Mouse (Mus musculus): ENCODE measurements at regions not wholly inside any gene's neighbourhood (a gene's known extent, or its start where the extent isn't known, plus 50 kb on each side); places are given as distances from the start of the nearest gene placed in this dataset.
A peak's percentile ranks its signal among the peaks of the same experiment; 100 is the strongest.

- no peaks in the 10 kb centered on the region for H3K79me2 ChIP-seq (ENCODE audit: control insufficient read depth, insufficient read depth)
- H3K27me3 ChIP-seq (ENCODE audit: control insufficient read depth, insufficient read depth, insufficient read length) = no peaks in the 10 kb centered on the region
- TF ChIP-seq MAX (IDR thresholded peaks at IDR 0.05; ENCODE audit: low read depth) (no peak), E2F4 (IDR thresholded peaks at IDR 0.05; ENCODE audit: insufficient read depth) (no peak), TCF12 (IDR thresholded peaks at IDR 0.05; ENCODE audit: insufficient read depth, poor library complexity, severe bottlenecking) (no peak), REST (IDR thresholded peaks at IDR 0.05; ENCODE audit: insufficient read depth, insufficient read length) (no peak), POLR2A (IDR thresholded peaks at IDR 0.05; ENCODE audit: insufficient read length, low read depth) (no peak), SRF (IDR thresholded peaks at IDR 0.05; ENCODE audit: control insufficient read depth, insufficient read length, low read depth) (no peak), MYOD1 (IDR thresholded peaks at IDR 0.05; ENCODE audit: control insufficient read depth in 1 of 3, insufficient read length in 2 of 3, low read depth in 2 of 3) (no peak), CEBPB (IDR thresholded peaks at IDR 0.05; ENCODE audit: insufficient read depth, poor library complexity, severe bottlenecking) (no peak), MYOG (IDR thresholded peaks at IDR 0.05; ENCODE audit: control insufficient read depth in 1 of 3, insufficient read depth in 1 of 3, insufficient read length in 2 of 3, low read depth in 2 of 3) (no peak), TCF3 (IDR thresholded peaks at IDR 0.05; ENCODE audit: insufficient read length, low read depth) (no peak), USF1 (IDR thresholded peaks at IDR 0.05; ENCODE audit: low read depth) (no peak)
- no peaks in the 10 kb centered on the region for H3K36me3 ChIP-seq (ENCODE audit: control insufficient read depth, insufficient read depth)
- H3K4me3 ChIP-seq = no peak overlapping the region
- peak overlapping the region; percentile 7 for H3K4me2 ChIP-seq (ENCODE audit: low read depth)
- no peak overlapping the region for H3ac ChIP-seq (ENCODE audit: control insufficient read depth, insufficient read length)
These were observed 80.7 kb upstream of the Plcb4 start for GRCm38 (mm10) chr2:135578135-135578534.

GRCm38 (mm10) chr2:135579514-135579913 lies 79.3 kb upstream of the Plcb4 start:
- H3K27me3 ChIP-seq (ENCODE audit: control insufficient read depth, insufficient read depth, insufficient read length) = no peaks in the 10 kb centered on the region
- TF ChIP-seq MAX (IDR thresholded peaks at IDR 0.05; ENCODE audit: low read depth) (no peak), CEBPB (IDR thresholded peaks at IDR 0.05; ENCODE audit: insufficient read depth, poor library complexity, severe bottlenecking) (peak; percentile 82)
- H3K36me3 ChIP-seq (ENCODE audit: control insufficient read depth, insufficient read depth) = no peaks in the 10 kb centered on the region
- no peak overlapping the region for H3K4me3 ChIP-seq
- no peak overlapping the region for H3ac ChIP-seq (ENCODE audit: control insufficient read depth, insufficient read length)
- no peaks in the 10 kb centered on the region for H3K79me2 ChIP-seq (ENCODE audit: control insufficient read depth, insufficient read depth)
- H3K4me2 ChIP-seq (ENCODE audit: low read depth) = no peak overlapping the region

- Histone ChIP-seq H3ac (ENCODE audit: control insufficient read depth, insufficient read length) (no peak overlapping the region), H3K79me2 (ENCODE audit: control insufficient read depth, insufficient read depth) (no peaks in the 10 kb centered on the region), H3K4me3 (no peak overlapping the region), H3K36me3 (ENCODE audit: control insufficient read depth, insufficient read depth) (no peaks in the 10 kb centered on the region), H3K27me3 (ENCODE audit: control insufficient read depth, insufficient read depth, insufficient read length) (no peaks in the 10 kb centered on the region), H3K4me2 (ENCODE audit: low read depth) (no peak overlapping the region)
- no peak for TF ChIP-seq POLR2A (IDR thresholded peaks at IDR 0.05; ENCODE audit: insufficient read length, low read depth)
- TF ChIP-seq CEBPB (IDR thresholded peaks at IDR 0.05; ENCODE audit: insufficient read depth, poor library complexity, severe bottlenecking) = peak; percentile 51; the same call in 1 of the 2 replicates
These were observed 78.8 kb upstream of the Plcb4 start for GRCm38 (mm10) chr2:135580051-135580450.

- H3K27me3 ChIP-seq (ENCODE audit: control insufficient read depth, insufficient read depth, insufficient read length) = no peaks in the 10 kb centered on the region
- TF ChIP-seq REST (IDR thresholded peaks at IDR 0.05; ENCODE audit: insufficient read depth, insufficient read length) = no peak
- no peak for TF ChIP-seq TCF3 (IDR thresholded peaks at IDR 0.05; ENCODE audit: insufficient read length, low read depth)
- no peak for TF ChIP-seq POLR2A (IDR thresholded peaks at IDR 0.05; ENCODE audit: insufficient read length, low read depth)
- no peak for TF ChIP-seq MAX (IDR thresholded peaks at IDR 0.05; ENCODE audit: low read depth)
- TF ChIP-seq CEBPB (IDR thresholded peaks at IDR 0.05; ENCODE audit: insufficient read depth, poor library complexity, severe bottlenecking) = no peak
- TF ChIP-seq POLR2AphosphoS2 (IDR thresholded peaks at IDR 0.05; ENCODE audit: insufficient read length, low read depth) = no peak
- no peak for TF ChIP-seq MYOG (IDR thresholded peaks at IDR 0.05; ENCODE audit: control insufficient read depth in 1 of 3, insufficient read depth in 1 of 3, insufficient read length in 2 of 3, low read depth in 2 of 3)
- TF ChIP-seq MYOD1 (IDR thresholded peaks at IDR 0.05; ENCODE audit: control insufficient read depth in 1 of 3, insufficient read length in 2 of 3, low read depth in 2 of 3) = no peak
- TF ChIP-seq E2F4 (IDR thresholded peaks at IDR 0.05; ENCODE audit: insufficient read depth) = no peak
- no peaks in the 10 kb centered on the region for H3K36me3 ChIP-seq (ENCODE audit: control insufficient read depth, insufficient read depth)
- no peak overlapping the region for H3K4me3 ChIP-seq
- no peak overlapping the region for H3ac ChIP-seq (ENCODE audit: control insufficient read depth, insufficient read length)
- no peak overlapping the region for H3K4me2 ChIP-seq (ENCODE audit: low read depth)
- H3K79me2 ChIP-seq (ENCODE audit: control insufficient read depth, insufficient read depth) = no peaks in the 10 kb centered on the region
These were observed 76.5 kb upstream of the Plcb4 start for GRCm38 (mm10) chr2:135582341-135582740.

- H3K36me3 ChIP-seq (ENCODE audit: control insufficient read depth, insufficient read depth) = no peaks in the 10 kb centered on the region
- H3K27me3 ChIP-seq (ENCODE audit: control insufficient read depth, insufficient read depth, insufficient read length) = no peaks in the 10 kb centered on the region
- TF ChIP-seq POLR2A (IDR thresholded peaks at IDR 0.05; ENCODE audit: insufficient read length, low read depth) = no peak
- TF ChIP-seq TCF12 (IDR thresholded peaks at IDR 0.05; ENCODE audit: insufficient read depth, poor library complexity, severe bottlenecking) = no peak
- no peak for TF ChIP-seq MYOG (IDR thresholded peaks at IDR 0.05; ENCODE audit: control insufficient read depth in 1 of 3, insufficient read depth in 1 of 3, insufficient read length in 2 of 3, low read depth in 2 of 3)
- no peak for TF ChIP-seq REST (IDR thresholded peaks at IDR 0.05; ENCODE audit: insufficient read depth, insufficient read length)
- TF ChIP-seq E2F4 (IDR thresholded peaks at IDR 0.05; ENCODE audit: insufficient read depth) = no peak
- no peak for TF ChIP-seq TCF3 (IDR thresholded peaks at IDR 0.05; ENCODE audit: insufficient read length, low read depth)
- TF ChIP-seq MAX (IDR thresholded peaks at IDR 0.05; ENCODE audit: low read depth) = no peak
- TF ChIP-seq POLR2AphosphoS2 (IDR thresholded peaks at IDR 0.05; ENCODE audit: insufficient read length, low read depth) = no peak
- TF ChIP-seq USF1 (IDR thresholded peaks at IDR 0.05; ENCODE audit: low read depth) = no peak
- TF ChIP-seq SRF (IDR thresholded peaks at IDR 0.05; ENCODE audit: control insufficient read depth, insufficient read length, low read depth) = no peak
- TF ChIP-seq MYOD1 (IDR thresholded peaks at IDR 0.05; ENCODE audit: control insufficient read depth in 1 of 3, insufficient read length in 2 of 3, low read depth in 2 of 3) = no peak
- TF ChIP-seq CEBPB (IDR thresholded peaks at IDR 0.05; ENCODE audit: insufficient read depth, poor library complexity, severe bottlenecking) = no peak
- no peak overlapping the region for H3ac ChIP-seq (ENCODE audit: control insufficient read depth, insufficient read length)
- H3K4me3 ChIP-seq = no peak overlapping the region
- no peaks in the 10 kb centered on the region for H3K79me2 ChIP-seq (ENCODE audit: control insufficient read depth, insufficient read depth)
- no peak overlapping the region for H3K4me2 ChIP-seq (ENCODE audit: low read depth)
These were observed 52.5 kb upstream of the Plcb4 start for GRCm38 (mm10) chr2:135606306-135606705.

All from myocyte (in vitro differentiated cells).